Mouse (Mus musculus): ENCODE results near the gene Bloc1s5.

The Bloc1s5 gene

GRCm38 (mm10) chr13:38616887-38617286, 18.0 kb downstream of the Bloc1s5 start:
- DNase-seq = no peak

- DNase-seq = no peak
Measured at GRCm38 (mm10) chr13:38615656-38616055, 19.3 kb downstream of the Bloc1s5 start.

- no peak for DNase-seq
Measured at GRCm38 (mm10) chr13:38614298-38614697, 20.6 kb downstream of the Bloc1s5 start.

GRCm38 (mm10) chr13:38613583-38613982, 21.3 kb downstream of the Bloc1s5 start:
- no peak for DNase-seq

- DNase-seq = no peak
Measured at GRCm38 (mm10) chr13:38612608-38613007, 22.3 kb downstream of the Bloc1s5 start.

- DNase-seq = no peak
Measured at GRCm38 (mm10) chr13:38612179-38612578, 22.7 kb downstream of the Bloc1s5 start.

- peak; percentile 63 for DNase-seq
Measured at GRCm38 (mm10) chr13:38610336-38610735, 24.6 kb downstream of the Bloc1s5 start.

- no peak for DNase-seq
Measured at GRCm38 (mm10) chr13:38607130-38607529, 27.8 kb downstream of the Bloc1s5 start.

- DNase-seq = no peak
Measured at GRCm38 (mm10) chr13:38605353-38605752, 29.6 kb downstream of the Bloc1s5 start.

- no peak for DNase-seq
Measured at GRCm38 (mm10) chr13:38602966-38603365, 31.9 kb downstream of the Bloc1s5 start.

- no peak for DNase-seq
Measured at GRCm38 (mm10) chr13:38602243-38602832, 32.6 kb downstream of the Bloc1s5 start.

- DNase-seq = no peak
Measured at GRCm38 (mm10) chr13:38600811-38601210, 34.1 kb downstream of the Bloc1s5 start.

GRCm38 (mm10) chr13:38597076-38597475, 37.8 kb downstream of the Bloc1s5 start:
- DNase-seq = no peak

- no peak for DNase-seq
Measured at GRCm38 (mm10) chr13:38596461-38596860, 38.4 kb downstream of the Bloc1s5 start.

- peak; percentile 31 for DNase-seq
Measured at GRCm38 (mm10) chr13:38593114-38593513, 41.8 kb downstream of the Bloc1s5 start.

- DNase-seq = no peak
Measured at GRCm38 (mm10) chr13:38587350-38587749, 47.6 kb downstream of the Bloc1s5 start.

GRCm38 (mm10) chr13:38586451-38586850, 48.5 kb downstream of the Bloc1s5 start:
- DNase-seq = no peak

- no peak for DNase-seq
Measured at GRCm38 (mm10) chr13:38582768-38583167, 52.1 kb downstream of the Bloc1s5 start.

- DNase-seq = peak; percentile 71
Measured at GRCm38 (mm10) chr13:38580601-38581457, 54.1 kb downstream of the Bloc1s5 start.

- no peak for DNase-seq
Measured at GRCm38 (mm10) chr13:38579971-38580600, 54.8 kb downstream of the Bloc1s5 start.

- no peak for DNase-seq
Measured at GRCm38 (mm10) chr13:38574668-38575067, 60.2 kb downstream of the Bloc1s5 start.

- DNase-seq = no peak
Measured at GRCm38 (mm10) chr13:38573281-38573680, 61.6 kb downstream of the Bloc1s5 start.

- peak; percentile 13 for DNase-seq
Measured at GRCm38 (mm10) chr13:38565245-38565644, 69.7 kb downstream of the Bloc1s5 start.

GRCm38 (mm10) chr13:38554611-38555010, 80.3 kb downstream of the Bloc1s5 start:
- DNase-seq = no peak
